Mouse (Mus musculus) intestine, embryonic 15.5 days (tissue): ENCODE data around the gene Inpp5f. TPM values are rescaled to one million over a fixed set of nuclear protein-coding genes. Genes with fewer than 3 reads are reported as not detected.

Source experiments
- ATAC-seq: fragments of 200-750 bp; cut with Nextera tagmentation; 2 replicates; pipeline ENCODE4 v1.8.0; 2017; ENCODE audit warnings: moderate TSS enrichment, moderate library complexity
- H3K27ac ChIP-seq: fragments of 300-500 bp; sonication (generic); 2 replicates; pipeline ENCODE4 v1.5.1; 2015; ENCODE audit warnings: mild to moderate bottlenecking, inconsistent platforms
- H3K27me3 ChIP-seq: fragments of 300-500 bp; sonication (generic); replicated peaks from 2 replicates; pipeline ENCODE4 v1.6.1; 2015; ENCODE audit warnings: inconsistent platforms
- H3K36me3 ChIP-seq: fragments of 300-500 bp; sonication (generic); 2 replicates; pipeline ENCODE4 v1.6.1; 2015; ENCODE audit warnings: inconsistent platforms
- H3K4me1 ChIP-seq: fragments of 300-500 bp; sonication (generic); replicated peaks from 2 replicates; pipeline ENCODE4 v1.6.1; 2015; ENCODE audit warnings: inconsistent platforms
- H3K4me2 ChIP-seq: fragments of 300-500 bp; sonication (generic); replicated peaks from 2 replicates; pipeline ENCODE4 v1.6.1; 2015; ENCODE audit warnings: mild to moderate bottlenecking, inconsistent platforms
- H3K4me3 ChIP-seq: fragments of 300-500 bp; sonication (generic); replicated peaks from 2 replicates; pipeline ENCODE4 v1.5.1; 2015; ENCODE audit warnings: inconsistent platforms
- H3K9ac ChIP-seq: fragments of 300-500 bp; sonication (generic); 2 replicates; pipeline ENCODE4 v1.6.1; 2015; ENCODE audit warnings: inconsistent platforms
- H3K9me3 ChIP-seq: fragments of 300-500 bp; sonication (generic); 2 replicates; pipeline ENCODE4 v1.6.1; 2016; ENCODE audit warnings: inconsistent platforms
- WGBS: fragments of 180-500 bp; shearing (Covaris S2); methylation state at CpG from one replicate; pipeline ENCODE4 v1.1.7; 2015; 5-methylcytosine and 5-hydroxymethylcytosine counted together
- polyA plus RNA-seq: library from polyadenylated mRNA; unstranded; fragments of >200 nt; fragmentation: Nextera tagmentation; extraction: Ambion mirVana; gene quantifications from 2 replicates; pipeline ENCODE4 v1.2.1, GENCODE M21; 2015

Inpp5f gene
- polyA plus RNA-seq, 1 experiment from 2014 or later = 17.9 TPM

GRCm38 (mm10) chr7:128579381-128579780 is 31.7 kb upstream of the Inpp5f start:
- 69% methylated on average over 2 of the region's 2 CpGs for WGBS

GRCm38 (mm10) chr7:128580318-128580717 is 30.8 kb upstream of the Inpp5f start:
- Histone ChIP-seq H3K4me3 (no peak overlapping the region), H3K4me1 (no peaks in the 10 kb centered on the region), H3K27me3 (no peaks in the 10 kb centered on the region), H3K27ac (no peak overlapping the region), H3K9ac (no peak overlapping the region), H3K9me3 (no peaks in the 10 kb centered on the region), H3K36me3 (no peaks in the 10 kb centered on the region), H3K4me2 (no peak overlapping the region)
- 92% methylated on average over 6 of the region's 6 CpGs for WGBS
- ATAC-seq = no peak

More at GRCm38 (mm10) chr7:128579381-128579780, 31.7 kb upstream of the Inpp5f start:
- Histone ChIP-seq H3K27ac (no peak overlapping the region), H3K9ac (no peak overlapping the region), H3K4me3 (no peak overlapping the region), H3K4me1 (no peaks in the 10 kb centered on the region), H3K36me3 (no peaks in the 10 kb centered on the region), H3K9me3 (no peaks in the 10 kb centered on the region), H3K27me3 (no peaks in the 10 kb centered on the region), H3K4me2 (no peak overlapping the region)
- ATAC-seq = no peak

GRCm38 (mm10) chr7:128581864-128582484 is 29.2 kb upstream of the Inpp5f start:
- no peak for ATAC-seq

GRCm38 (mm10) chr7:128583213-128583948 is 27.7 kb upstream of the Inpp5f start:
- H3K4me1 ChIP-seq = no peaks in the 10 kb centered on the region
- H3K4me3 ChIP-seq = no peak overlapping the region
- WGBS = 79% methylated on average over 6 of the region's 6 CpGs
- H3K4me2 ChIP-seq = no peak overlapping the region
- no peak for ATAC-seq
- H3K9me3 ChIP-seq = no peaks in the 10 kb centered on the region
- no peak overlapping the region for H3K9ac ChIP-seq
- no peak overlapping the region for H3K27ac ChIP-seq
- H3K27me3 ChIP-seq = no peaks in the 10 kb centered on the region
- H3K36me3 ChIP-seq = no peaks in the 10 kb centered on the region

More at GRCm38 (mm10) chr7:128581864-128582484, 29.2 kb upstream of the Inpp5f start:
- Histone ChIP-seq H3K9ac (no peak overlapping the region), H3K4me1 (no peaks in the 10 kb centered on the region), H3K27me3 (no peaks in the 10 kb centered on the region), H3K36me3 (no peaks in the 10 kb centered on the region), H3K4me3 (no peak overlapping the region), H3K27ac (no peak overlapping the region), H3K4me2 (no peak overlapping the region), H3K9me3 (no peaks in the 10 kb centered on the region)
- 64% methylated on average over 15 of the region's 15 CpGs for WGBS

- Histone ChIP-seq H3K4me3 (no peak overlapping the region), H3K36me3 (no peaks in the 10 kb centered on the region), H3K4me2 (no peak overlapping the region), H3K9me3 (no peaks in the 10 kb centered on the region), H3K27ac (peak overlapping the region; percentile 13; the same call in 1 of the 2 replicates), H3K27me3 (no peaks in the 10 kb centered on the region), H3K9ac (no peak overlapping the region), H3K4me1 (peaks cover 5% of the 10 kb centered on the region)
- 49% methylated on average over 4 of the region's 4 CpGs for WGBS
- ATAC-seq = no peak
Measured at GRCm38 (mm10) chr7:128587334-128587933, 23.7 kb upstream of the Inpp5f start.

- ATAC-seq = peak; percentile 53; the same call in 1 of the 2 replicates
- Histone ChIP-seq H3K4me3 (no peak overlapping the region), H3K9ac (no peak overlapping the region), H3K27ac (peak overlapping the region; percentile 20; the same call in 1 of the 2 replicates), H3K27me3 (no peaks in the 10 kb centered on the region), H3K36me3 (no peaks in the 10 kb centered on the region), H3K4me1 (peaks cover 8% of the 10 kb centered on the region), H3K4me2 (0 out of 2 replicates have a peak overlapping the region, but pooled peaks have one; percentile 2), H3K9me3 (no peaks in the 10 kb centered on the region)
- 25% methylated on average over 9 of the region's 9 CpGs for WGBS
Measured at GRCm38 (mm10) chr7:128591345-128592084, 19.6 kb upstream of the Inpp5f start.

- 21% methylated on average over 21 of the region's 21 CpGs for WGBS
- peak overlapping the region; percentile 19 for H3K4me3 ChIP-seq
- H3K36me3 ChIP-seq = no peaks in the 10 kb centered on the region
- H3K9ac ChIP-seq = no peak overlapping the region
- H3K9me3 ChIP-seq = no peaks in the 10 kb centered on the region
- H3K4me2 ChIP-seq = peak overlapping the region; percentile 52
- 0 out of 2 replicates have a peak overlapping the region, but pooled peaks have one; percentile 38 for H3K27ac ChIP-seq
- no peak for ATAC-seq
- H3K27me3 ChIP-seq = no peaks in the 10 kb centered on the region
- H3K4me1 ChIP-seq = peaks cover 8% of the 10 kb centered on the region
Measured at GRCm38 (mm10) chr7:128592118-128592935, 18.8 kb upstream of the Inpp5f start.

GRCm38 (mm10) chr7:128592936-128593241 is 18.2 kb upstream of the Inpp5f start:
- ATAC-seq = no peak
- Histone ChIP-seq H3K9ac (no peak overlapping the region), H3K4me2 (peak overlapping the region; percentile 52; the same call in 1 of the 2 replicates), H3K9me3 (no peaks in the 10 kb centered on the region), H3K27me3 (no peaks in the 10 kb centered on the region), H3K4me3 (no peak overlapping the region), H3K36me3 (no peaks in the 10 kb centered on the region), H3K4me1 (peaks cover 8% of the 10 kb centered on the region), H3K27ac (no peak overlapping the region)
- WGBS = 22% methylated on average over 6 of the region's 6 CpGs

- no peak overlapping the region for H3K4me3 ChIP-seq
- no peaks in the 10 kb centered on the region for H3K9me3 ChIP-seq
- ATAC-seq = no peak
- no peak overlapping the region for H3K9ac ChIP-seq
- 93% methylated on average over 2 of the region's 2 CpGs for WGBS
- no peak overlapping the region for H3K27ac ChIP-seq
- no peaks in the 10 kb centered on the region for H3K36me3 ChIP-seq
- H3K27me3 ChIP-seq = no peaks in the 10 kb centered on the region
- H3K4me1 ChIP-seq = peaks cover 7% of the 10 kb centered on the region
- no peak overlapping the region for H3K4me2 ChIP-seq
Measured at GRCm38 (mm10) chr7:128596274-128596673, 14.9 kb upstream of the Inpp5f start.

DNA sequence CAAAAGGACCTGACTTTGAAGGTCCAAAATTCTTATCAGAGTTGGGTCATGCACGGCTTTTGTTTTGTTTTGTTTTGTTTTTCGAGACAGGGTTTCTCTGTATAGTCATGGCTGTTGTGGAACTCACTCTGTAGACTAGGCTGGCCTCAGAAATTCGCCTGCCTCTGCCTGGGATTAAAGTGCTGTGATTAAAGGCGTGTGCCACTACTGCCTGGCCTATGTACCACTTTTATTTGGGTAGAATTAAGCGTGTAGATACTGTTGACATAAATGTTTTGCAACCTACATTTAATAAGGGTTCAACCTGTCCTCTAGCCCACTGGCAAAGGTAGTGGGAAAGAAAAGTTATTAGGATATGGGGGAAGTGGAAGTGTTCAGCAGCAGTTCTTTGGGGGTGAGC is 12.1 kb upstream of the Inpp5f start:
- 77% methylated on average over 5 of the region's 5 CpGs for WGBS
- no peaks in the 10 kb centered on the region for H3K27me3 ChIP-seq
- no peak overlapping the region for H3K9ac ChIP-seq
- no peaks in the 10 kb centered on the region for H3K9me3 ChIP-seq
- no peak overlapping the region for H3K4me3 ChIP-seq
- no peak for ATAC-seq
- H3K4me1 ChIP-seq = no peaks in the 10 kb centered on the region
- H3K36me3 ChIP-seq = no peaks in the 10 kb centered on the region
- no peak overlapping the region for H3K27ac ChIP-seq
- H3K4me2 ChIP-seq = no peak overlapping the region

- ATAC-seq = no peak
- Histone ChIP-seq H3K4me3 (no peak overlapping the region), H3K9me3 (no peaks in the 10 kb centered on the region), H3K36me3 (no peaks in the 10 kb centered on the region), H3K27ac (no peak overlapping the region), H3K4me1 (no peaks in the 10 kb centered on the region), H3K9ac (no peak overlapping the region), H3K27me3 (no peaks in the 10 kb centered on the region), H3K4me2 (no peak overlapping the region)
- WGBS = 62% methylated on average over 5 of the region's 5 CpGs
Measured at GRCm38 (mm10) chr7:128601826-128602225, 9.3 kb upstream of the Inpp5f start.
